Mouse (Mus musculus): Measurements from ENCODE around the gene Defa30.
"Not testable (repeated sequence)": the region's sequence is repeated elsewhere in the genome, so short reads cannot be mapped to it uniquely, and the experiment has no call there.

The Defa30 gene

GRCm38 (mm10) chr8:21134342-21134741 lies at the start of gene Defa30:
TSS of gene Defa30 (plus strand) at chr8:21134642.
- not testable (repeated sequence) for DNase-seq

DNA sequence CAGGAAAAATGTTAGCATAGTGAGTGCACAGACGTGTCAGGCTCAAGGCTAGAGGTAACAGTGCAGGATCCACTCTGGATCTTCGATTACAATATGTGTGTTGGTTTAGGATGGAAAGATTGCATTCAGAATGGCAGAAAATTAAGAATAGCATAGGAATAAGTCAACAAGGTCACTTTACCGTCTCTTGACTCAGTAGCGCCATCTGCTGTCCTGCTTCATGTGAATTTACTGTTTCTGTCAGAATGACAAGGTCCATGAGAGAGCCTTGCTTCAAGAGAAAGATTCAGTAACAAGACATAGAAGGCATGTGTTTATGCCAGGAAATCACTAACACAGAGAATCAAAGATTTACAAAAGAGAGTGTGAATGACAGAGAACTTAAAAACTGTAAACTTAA lies 41.3 kb upstream of the Defa30 start:
- peak; percentile 5 for DNase-seq

GRCm38 (mm10) chr8:21095950-21096349 lies 38.5 kb upstream of the Defa30 start, which contains the start of gene Gm14851:
TSS of gene Gm14851 (minus strand) at chr8:21096050.
- DNase-seq = not testable (repeated sequence)

DNA sequence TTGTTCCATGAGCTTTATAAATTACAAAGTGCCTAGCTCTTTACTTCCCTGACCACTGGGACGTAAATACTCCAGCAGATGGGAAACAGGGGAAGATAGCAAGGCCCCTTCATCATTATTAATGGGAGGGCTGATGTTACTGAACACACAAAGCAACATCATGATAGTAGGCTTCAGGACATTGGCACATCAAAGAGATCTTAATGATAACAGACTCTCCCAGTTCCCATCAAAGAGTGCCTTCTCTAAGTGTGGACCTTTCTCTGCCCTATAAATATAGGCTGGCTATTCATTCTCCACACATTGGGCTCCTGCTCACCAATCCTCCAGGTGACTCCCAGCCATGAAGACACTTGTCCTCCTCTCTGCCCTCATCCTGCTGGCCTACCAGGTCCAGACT lies 27.5 kb downstream of the Defa30 start, which contains the start of gene Defa22:
Gene Defa22 (plus strand): TSS at position 301 of the 400 bp plus-strand sequence.
- not testable (repeated sequence) for DNase-seq

All from liver (tissue).